Mouse (Mus musculus) ovary, adult 2 months (tissue): ENCODE measurements around the gene Aldh1l2. TPM values are rescaled to one million over a fixed set of nuclear protein-coding genes. Genes with fewer than 3 reads are reported as not detected.

Experiments
- polyA plus RNA-seq: library from polyadenylated mRNA; depleted of rRNA; stranded (reverse); fragments of >200 nt; gene quantifications from 2 replicates; pipeline ENCODE4 v1.2.3, GENCODE M21; 2012; rRNA removed

Aldh1l2 gene
- polyA plus RNA-seq: 0.78 and 1.3 TPM in 2 replicates

GRCm38 (mm10) chr10:83533910-83534283, at the start of gene Aldh1l2:
Gene Aldh1l2 (minus strand): TSS chr10:83534140.

GRCm38 (mm10) chr10:83543439-83544102, 9.6 kb upstream of the Aldh1l2 start, which contains the start of gene Washc4:
Gene Washc4 (plus strand): TSS chr10:83543752.

Other genes starting within 250 kb of the Aldh1l2 start
- 3.2 and 3.4 TPM in 2 replicates for gene Slc41a2, start 196.3 kb downstream of the Aldh1l2 start, polyA plus RNA-seq
- gene D10Wsu102e, start 173.9 kb downstream of the Aldh1l2 start, polyA plus RNA-seq: 0.38 and 0.52 TPM in 2 replicates
- gene Washc4, start 9.6 kb upstream of the Aldh1l2 start, polyA plus RNA-seq: 1.1 TPM in 2 replicates
- gene Appl2, start 114.6 kb upstream of the Aldh1l2 start, polyA plus RNA-seq: 29.8 and 75.0 TPM in 2 replicates
- 2.4 and 3.2 TPM in 2 replicates for gene 1500009L16Rik, start 188.7 kb upstream of the Aldh1l2 start, polyA plus RNA-seq